Mouse (Mus musculus) thymus, adult 2 months (tissue): ENCODE measurements around the gene Naip6. TPM values are rescaled to one million over a fixed set of nuclear protein-coding genes. Genes with fewer than 3 reads are reported as not detected.

Experiments
- polyA plus RNA-seq: library from polyadenylated mRNA; depleted of rRNA; stranded (reverse); fragments of >200 nt; gene quantifications from 2 replicates; pipeline ENCODE4 v1.2.3, GENCODE M21; 2012; rRNA removed

The Naip6 gene
- polyA plus RNA-seq, 1 experiment: 2.0 TPM

Other genes with a start within 250 kb of the Naip6 start
- 4.8 and 5.6 TPM in 2 replicates for gene Bdp1, start 213.6 kb downstream of the Naip6 start, polyA plus RNA-seq
- 3.6 and 4.4 TPM in 2 replicates for gene Serf1, start 209.7 kb downstream of the Naip6 start, polyA plus RNA-seq
- 22.8 TPM in 2 replicates for gene Smn1, start 192.8 kb downstream of the Naip6 start, polyA plus RNA-seq
- 1.1 and 1.5 TPM in 2 replicates for gene Naip2, start 115.6 kb downstream of the Naip6 start, polyA plus RNA-seq
- gene Naip5, start 71.4 kb downstream of the Naip6 start, polyA plus RNA-seq: 1.5 and 1.7 TPM in 2 replicates
- 0.11 TPM in 2 replicates for gene Naip1, start 135.2 kb upstream of the Naip6 start, polyA plus RNA-seq
- gene Gtf2h2, start 174.9 kb upstream of the Naip6 start, polyA plus RNA-seq: 39.1 and 44.7 TPM in 2 replicates
- gene Ocln, start 235.0 kb upstream of the Naip6 start, polyA plus RNA-seq: 0.50 and 0.62 TPM in 2 replicates